Mouse (Mus musculus): ENCODE measurements around the gene Serpina1b. TPM values are rescaled to one million over a fixed set of nuclear protein-coding genes. Genes with fewer than 3 reads are reported as not detected.
"Not testable (repeated sequence)": the region's sequence is repeated elsewhere in the genome, so short reads cannot be mapped to it uniquely, and the experiment has no call there.

Gene Serpina1b
- 3.1 and 3.8 TPM in 2 replicates for polyA plus RNA-seq (2014; fragmentation: Nextera tagmentation; extraction: Ambion mirVana)

DNA sequence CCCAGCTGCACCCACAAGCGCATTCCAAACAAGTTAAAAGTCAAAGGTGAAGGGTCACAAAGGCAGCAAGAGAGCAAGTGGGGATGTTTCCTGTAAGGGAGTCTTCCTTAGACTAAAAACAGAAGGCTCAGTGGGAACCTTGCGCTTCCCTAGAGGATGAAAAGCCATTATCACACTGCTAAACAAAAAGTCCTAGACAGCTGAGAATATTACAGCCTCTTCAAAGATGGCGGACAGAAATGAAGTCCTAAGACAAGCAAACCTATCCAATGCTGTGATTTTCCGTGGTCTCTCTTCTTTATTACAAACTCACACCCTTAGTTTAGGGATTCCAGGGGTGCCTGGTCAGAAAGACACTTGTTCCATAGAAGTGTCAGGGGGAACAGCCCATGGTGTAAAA lies at the start of gene Serpina1b:
Serpina1b (minus strand) TSS at position 101 of the 400 bp plus-strand sequence.
- H3K9me3 ChIP-seq (ENCODE audit: control insufficient read depth, low read length); ATAC-seq (ENCODE audit: low FRiP score, low TSS enrichment); H3K9ac ChIP-seq (ENCODE audit: low read depth, low read length); H3K4me3 ChIP-seq (ENCODE audit: low read length); H3K27me3 ChIP-seq (ENCODE audit: control insufficient read depth, insufficient read depth, low read length); H3K27ac ChIP-seq (ENCODE audit: low read depth, low read length); H3K36me3 ChIP-seq (ENCODE audit: control insufficient read depth, insufficient read depth, low read length); H3K4me1 ChIP-seq (ENCODE audit: control insufficient read depth, insufficient read depth, low read length); H3K4me2 ChIP-seq (replicated peaks; ENCODE audit: low read depth, low read length): not testable (repeated sequence)
- 82% methylated on average over 4 of the region's 4 CpGs for WGBS

DNA sequence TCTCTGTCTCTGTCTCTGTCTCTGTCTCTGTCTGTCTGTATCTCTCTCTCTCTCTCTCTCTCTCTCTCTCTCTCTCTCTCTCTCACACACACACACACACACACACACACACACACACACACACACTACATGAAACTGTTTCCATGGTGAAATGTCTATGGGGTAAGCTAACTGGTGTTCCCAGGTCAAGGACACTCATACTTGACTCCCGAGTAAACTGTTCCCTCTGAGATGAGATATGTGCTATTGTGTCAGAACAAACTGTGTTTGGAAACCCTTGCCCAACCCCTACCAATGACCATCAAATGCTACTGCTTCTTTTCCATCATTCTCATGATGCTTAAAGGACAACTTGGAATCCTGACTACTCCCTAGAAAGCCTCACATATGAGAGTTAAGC lies 36.7 kb upstream of the Serpina1b start:
- not testable (repeated sequence) for H3K4me1 ChIP-seq (ENCODE audit: control insufficient read depth, insufficient read depth, low read length); H3K4me2 ChIP-seq (replicated peaks; ENCODE audit: low read depth, low read length); H3K36me3 ChIP-seq (ENCODE audit: control insufficient read depth, insufficient read depth, low read length); H3K4me3 ChIP-seq (ENCODE audit: low read length); H3K27me3 ChIP-seq (ENCODE audit: control insufficient read depth, insufficient read depth, low read length); H3K27ac ChIP-seq (ENCODE audit: low read depth, low read length); H3K9me3 ChIP-seq (ENCODE audit: control insufficient read depth, low read length); ATAC-seq (ENCODE audit: low FRiP score, low TSS enrichment); H3K9ac ChIP-seq (ENCODE audit: low read depth, low read length)
- WGBS: 79% methylated on average over 1 of the region's 1 CpGs

GRCm38 (mm10) chr12:103863101-103863974 lies 33.2 kb upstream of the Serpina1b start, which contains the start of gene Serpina1a:
Serpina1a (minus strand) TSS chr12:103863562.
- H3K36me3 ChIP-seq (ENCODE audit: control insufficient read depth, insufficient read depth, low read length); H3K4me1 ChIP-seq (ENCODE audit: control insufficient read depth, insufficient read depth, low read length): not testable (repeated sequence)

DNA sequence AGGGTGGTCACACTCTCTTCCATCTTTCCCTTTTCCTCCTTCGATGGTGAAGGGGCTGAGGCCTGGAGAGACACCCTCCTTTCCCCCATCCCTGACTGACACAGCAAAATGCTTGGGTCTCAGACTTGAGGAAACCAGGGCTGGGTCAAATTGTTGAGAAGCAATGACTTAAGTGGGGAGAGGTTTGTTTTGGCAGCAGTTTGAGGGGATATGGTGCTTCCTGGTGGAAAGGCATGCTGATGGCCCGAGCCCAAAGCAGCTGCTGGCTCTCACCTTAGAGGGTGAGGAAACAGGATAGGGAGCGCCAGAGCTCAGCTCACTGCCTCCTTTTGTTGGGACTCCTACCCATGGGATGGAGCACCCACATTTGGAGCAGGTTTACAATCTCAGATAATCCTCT lies 30.8 kb upstream of the Serpina1b start:
- Histone ChIP-seq H3K36me3 (ENCODE audit: control insufficient read depth, insufficient read depth, low read length) (no peaks in the 10 kb centered on the region), H3K9me3 (ENCODE audit: control insufficient read depth, low read length) (no peaks in the 10 kb centered on the region), H3K9ac (ENCODE audit: low read depth, low read length) (no peak overlapping the region), H3K4me3 (ENCODE audit: low read length) (no peak overlapping the region), H3K4me1 (ENCODE audit: control insufficient read depth, insufficient read depth, low read length) (no peaks in the 10 kb centered on the region), H3K27ac (ENCODE audit: low read depth, low read length) (no peak overlapping the region), H3K27me3 (ENCODE audit: control insufficient read depth, insufficient read depth, low read length) (no peaks in the 10 kb centered on the region), H3K4me2 (replicated peaks; ENCODE audit: low read depth, low read length) (no peak overlapping the region)
- WGBS: 75% methylated on average over 3 of the region's 3 CpGs
- ATAC-seq (ENCODE audit: low FRiP score, low TSS enrichment): no peak

More at GRCm38 (mm10) chr12:103863101-103863974, 33.2 kb upstream of the Serpina1b start, which contains the start of gene Serpina1a:
- WGBS: 78% methylated on average over 9 of the region's 9 CpGs
- not testable (repeated sequence) for H3K27ac ChIP-seq (ENCODE audit: low read depth, low read length); ATAC-seq (ENCODE audit: low FRiP score, low TSS enrichment); H3K9ac ChIP-seq (ENCODE audit: low read depth, low read length); H3K4me3 ChIP-seq (ENCODE audit: low read length); H3K4me2 ChIP-seq (replicated peaks; ENCODE audit: low read depth, low read length); H3K27me3 ChIP-seq (ENCODE audit: control insufficient read depth, insufficient read depth, low read length); H3K9me3 ChIP-seq (ENCODE audit: control insufficient read depth, low read length)

- H3K27me3 ChIP-seq (ENCODE audit: control insufficient read depth, insufficient read depth, low read length); H3K9me3 ChIP-seq (ENCODE audit: control insufficient read depth, low read length); H3K27ac ChIP-seq (ENCODE audit: low read depth, low read length); H3K4me1 ChIP-seq (ENCODE audit: control insufficient read depth, insufficient read depth, low read length); H3K4me2 ChIP-seq (replicated peaks; ENCODE audit: low read depth, low read length); H3K9ac ChIP-seq (ENCODE audit: low read depth, low read length); H3K36me3 ChIP-seq (ENCODE audit: control insufficient read depth, insufficient read depth, low read length); ATAC-seq (ENCODE audit: low FRiP score, low TSS enrichment); H3K4me3 ChIP-seq (ENCODE audit: low read length): not testable (repeated sequence)
- 90% methylated on average over 3 of the region's 4 CpGs for WGBS
Observed at GRCm38 (mm10) chr12:103860571-103860970, 30.4 kb upstream of the Serpina1b start.

DNA sequence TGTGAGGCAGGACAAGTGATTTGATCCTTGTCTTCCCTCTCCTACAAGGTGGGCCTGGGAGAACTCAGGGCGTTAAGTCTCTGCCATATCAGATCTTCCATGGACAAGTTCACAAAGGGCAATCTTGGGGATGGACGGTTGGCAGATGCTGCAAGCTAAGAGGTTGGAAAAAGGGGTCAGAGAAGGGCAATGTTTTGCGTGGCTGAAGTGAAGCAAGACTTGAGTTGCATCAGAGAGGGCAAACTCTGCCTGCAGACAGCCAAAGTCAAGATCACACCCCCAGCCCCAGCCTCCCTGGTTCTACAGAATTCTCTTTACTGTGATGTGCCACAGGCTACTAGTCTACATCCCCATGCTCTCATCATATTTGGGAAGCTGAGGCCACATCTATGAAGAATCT lies 29.4 kb upstream of the Serpina1b start:
- not testable (repeated sequence) for H3K36me3 ChIP-seq (ENCODE audit: control insufficient read depth, insufficient read depth, low read length); H3K4me3 ChIP-seq (ENCODE audit: low read length); ATAC-seq (ENCODE audit: low FRiP score, low TSS enrichment); H3K9ac ChIP-seq (ENCODE audit: low read depth, low read length); H3K9me3 ChIP-seq (ENCODE audit: control insufficient read depth, low read length); H3K4me2 ChIP-seq (replicated peaks; ENCODE audit: low read depth, low read length); H3K4me1 ChIP-seq (ENCODE audit: control insufficient read depth, insufficient read depth, low read length); H3K27me3 ChIP-seq (ENCODE audit: control insufficient read depth, insufficient read depth, low read length); H3K27ac ChIP-seq (ENCODE audit: low read depth, low read length)
- 64% methylated on average over 3 of the region's 3 CpGs for WGBS

DNA sequence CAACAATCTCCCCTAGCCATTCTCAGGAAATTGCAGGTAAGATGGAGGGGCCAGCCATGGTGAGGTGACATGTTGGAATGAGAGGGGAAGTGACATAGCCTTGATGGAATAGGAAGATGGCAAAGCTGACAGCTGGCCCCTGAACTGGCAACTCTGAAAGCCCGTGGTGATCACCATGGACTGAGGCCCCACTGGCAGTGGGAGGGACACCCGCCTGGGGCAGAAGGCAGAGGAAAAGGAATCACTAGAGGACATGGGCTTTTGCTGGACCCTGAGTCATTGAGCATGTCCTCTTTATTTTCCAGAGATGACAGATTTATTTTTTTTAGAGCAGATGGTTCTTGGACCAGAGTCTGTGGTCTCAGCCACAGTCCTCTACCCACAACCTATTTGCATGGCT lies 22.9 kb upstream of the Serpina1b start:
- not testable (repeated sequence) for H3K4me2 ChIP-seq (replicated peaks; ENCODE audit: low read depth, low read length); H3K36me3 ChIP-seq (ENCODE audit: control insufficient read depth, insufficient read depth, low read length); ATAC-seq (ENCODE audit: low FRiP score, low TSS enrichment); H3K4me3 ChIP-seq (ENCODE audit: low read length); H3K9ac ChIP-seq (ENCODE audit: low read depth, low read length); H3K4me1 ChIP-seq (ENCODE audit: control insufficient read depth, insufficient read depth, low read length); H3K27me3 ChIP-seq (ENCODE audit: control insufficient read depth, insufficient read depth, low read length); H3K9me3 ChIP-seq (ENCODE audit: control insufficient read depth, low read length); H3K27ac ChIP-seq (ENCODE audit: low read depth, low read length)
- WGBS: 94% methylated on average over 2 of the region's 2 CpGs

DNA sequence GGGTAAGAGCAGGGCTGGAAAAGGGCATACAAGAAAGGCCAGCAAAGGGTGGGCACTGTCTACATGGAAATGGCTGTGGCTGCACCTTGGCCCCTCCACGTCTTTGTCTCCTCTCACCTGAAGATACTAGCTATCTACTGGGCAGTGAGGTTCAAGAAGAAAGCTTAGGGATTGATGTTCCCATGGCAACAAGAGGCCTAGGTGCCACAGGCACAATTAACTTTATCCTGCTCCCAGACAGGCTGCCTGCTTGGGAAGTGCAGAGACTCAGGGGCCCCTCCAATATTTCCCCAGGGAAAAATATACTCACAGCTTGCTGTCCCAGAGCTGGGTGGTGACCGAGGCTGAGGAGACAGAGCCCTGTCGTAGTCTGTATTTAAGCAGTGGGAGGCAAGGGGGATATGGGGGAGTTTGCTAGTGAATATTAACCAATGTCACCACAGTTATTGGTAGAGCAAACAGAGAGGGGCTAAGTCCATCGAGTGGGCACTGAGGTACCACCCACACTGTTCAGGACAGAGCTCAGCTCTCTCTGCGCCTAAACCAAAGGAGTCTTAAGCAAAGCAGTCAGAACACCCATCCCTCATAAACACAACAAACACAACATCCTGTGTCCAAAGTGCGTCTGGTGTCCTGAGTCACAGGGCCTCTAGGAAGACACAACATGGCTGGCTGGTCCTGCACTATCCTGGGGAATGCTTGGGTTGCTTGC lies 2.4 kb downstream of the Serpina1b start:
- not testable (repeated sequence) for H3K27ac ChIP-seq (ENCODE audit: low read depth, low read length)

GRCm38 (mm10) chr12:103823826-103824225 lies 6.3 kb downstream of the Serpina1b start:
- not testable (repeated sequence) for H3K9ac ChIP-seq (ENCODE audit: low read depth, low read length); H3K4me3 ChIP-seq (ENCODE audit: low read length)

More for the DNA sequence above, 2.4 kb downstream of the Serpina1b start:
- not testable (repeated sequence) for H3K36me3 ChIP-seq (ENCODE audit: control insufficient read depth, insufficient read depth, low read length); H3K4me2 ChIP-seq (replicated peaks; ENCODE audit: low read depth, low read length); H3K9ac ChIP-seq (ENCODE audit: low read depth, low read length); H3K27me3 ChIP-seq (ENCODE audit: control insufficient read depth, insufficient read depth, low read length); H3K4me1 ChIP-seq (ENCODE audit: control insufficient read depth, insufficient read depth, low read length); H3K4me3 ChIP-seq (ENCODE audit: low read length); ATAC-seq (ENCODE audit: low FRiP score, low TSS enrichment); H3K9me3 ChIP-seq (ENCODE audit: control insufficient read depth, low read length)
- 82% methylated on average over 6 of the region's 6 CpGs for WGBS

More at GRCm38 (mm10) chr12:103823826-103824225, 6.3 kb downstream of the Serpina1b start:
- H3K4me2 ChIP-seq (replicated peaks; ENCODE audit: low read depth, low read length); ATAC-seq (ENCODE audit: low FRiP score, low TSS enrichment); H3K36me3 ChIP-seq (ENCODE audit: control insufficient read depth, insufficient read depth, low read length); H3K27ac ChIP-seq (ENCODE audit: low read depth, low read length); H3K4me1 ChIP-seq (ENCODE audit: control insufficient read depth, insufficient read depth, low read length); H3K9me3 ChIP-seq (ENCODE audit: control insufficient read depth, low read length); H3K27me3 ChIP-seq (ENCODE audit: control insufficient read depth, insufficient read depth, low read length): not testable (repeated sequence)
- WGBS: 82% methylated on average over 4 of the region's 5 CpGs

All from kidney, embryonic 14.5 days (tissue).